Mouse (Mus musculus): ENCODE data around the gene Tmem273.

GRCm38 (mm10) chr14:32798355-32798754, 12.6 kb downstream of the Tmem273 start:
- TF ChIP-seq CTCF (IDR thresholded peaks at IDR 0.05; ENCODE audit: borderline replicate concordance, insufficient read depth, low read depth, low read length) (no peak), POLR2A (IDR thresholded peaks at IDR 0.05; ENCODE audit: borderline replicate concordance, insufficient read depth, low read length) (no peak)
